ENCODE assay signal across 29 mouse cellular contexts in genomic region chr13:115033135-115033534, GRCm38 (mm10). TPM values are rescaled to one million over a fixed set of nuclear protein-coding genes. Genes with fewer than 3 reads are reported as not detected.
A peak's percentile ranks its signal among the peaks of the same experiment; 100 is the strongest.
DNase-seq lines count a peak whose midpoint lies in the region; ATAC-seq and TF ChIP-seq lines count a peak whose summit lies in the region.
"Had no signal": no experiment of that assay in that cellular context is flagged by ENCODE, and none has a peak within 500 bp of the region (broad histone marks: within the 10 kb centered on the region; RNA-seq: fewer than 3 reads in every experiment).

No protein-coding gene starts in this region.

- no peak for DNase-seq in liver, embryonic 13.5 days
- DNase-seq in liver, postnatal 0 days, result no peak
- DNase-seq in right cerebral cortex, postnatal 25 days, result no peak
- no peak for DNase-seq in adrenal gland, postnatal 36 days
- DNase-seq: adrenal gland, postnatal 10 days; cerebellum, adult 11 months; cerebellum, adult 9-10 months; cerebellum, postnatal 36 days; gastrocnemius, adult 2 months; gastrocnemius, postnatal 36 days; heart, adult 18-20 months; heart, postnatal 36 days; lung, postnatal 4 days; spleen, adult 18-20 months; thymus, postnatal 25 days had no signal

- no peak overlapping the region for H3K4me2 ChIP-seq in intestine, embryonic 15.5 days (replicated peaks)
- H3K4me2 ChIP-seq in intestine, postnatal 0 days (replicated peaks; ENCODE audit: low read depth), result no peak overlapping the region
- H3K4me2 ChIP-seq in liver, embryonic 13.5 days, result no peak overlapping the region
- no peak overlapping the region for H3K4me2 ChIP-seq in liver, embryonic 12.5 days
- H3K4me2 ChIP-seq in intestine, embryonic 16.5 days (ENCODE audit: low read depth, low read length), result no peak overlapping the region
- H3K4me2 ChIP-seq in liver, postnatal 0 days (ENCODE audit: low read depth, low read length), result no peak overlapping the region
- H3K4me2 ChIP-seq: forebrain, embryonic 15.5 days; heart, embryonic 11.5 days; hindbrain, embryonic 12.5 days; limb, embryonic 12.5 days; midbrain, embryonic 15.5 days had no signal

- no peak overlapping the region for H3K27ac ChIP-seq in intestine, embryonic 15.5 days
- no peak overlapping the region for H3K27ac ChIP-seq in intestine, postnatal 0 days (ENCODE audit: low read depth, low read length)
- no peak overlapping the region for H3K27ac ChIP-seq in liver, embryonic 13.5 days
- H3K27ac ChIP-seq in liver, embryonic 12.5 days, result no peak overlapping the region
- H3K27ac ChIP-seq in intestine, embryonic 16.5 days (ENCODE audit: low read length), result no peak overlapping the region
- no peak overlapping the region for H3K27ac ChIP-seq in liver, postnatal 0 days (ENCODE audit: low read depth)
- H3K27ac ChIP-seq: forebrain, embryonic 15.5 days; gastrocnemius, adult 2 months; hindbrain, embryonic 12.5 days; hindbrain, postnatal 0 days; layer of hippocampus, adult 2 months; left cerebral cortex, adult 2 months; limb, embryonic 12.5 days; liver, embryonic 14.5 days; midbrain, embryonic 15.5 days had no signal

- no peaks in the 10 kb centered on the region for H3K4me1 ChIP-seq in intestine, embryonic 15.5 days (replicated peaks)
- H3K4me1 ChIP-seq in intestine, postnatal 0 days (replicated peaks; ENCODE audit: control insufficient read depth, insufficient read depth, low read length), result no peaks in the 10 kb centered on the region
- H3K4me1 ChIP-seq in liver, embryonic 13.5 days (replicated peaks), result no peaks in the 10 kb centered on the region
- H3K4me1 ChIP-seq in liver, embryonic 12.5 days, result no peaks in the 10 kb centered on the region
- H3K4me1 ChIP-seq in intestine, embryonic 16.5 days (ENCODE audit: control insufficient read depth, insufficient read depth, low read length), result no peaks in the 10 kb centered on the region
- H3K4me1 ChIP-seq in liver, postnatal 0 days (ENCODE audit: insufficient read depth), result peaks cover 2% of the 10 kb centered on the region; the same call in 1 of the 2 replicates
- H3K4me1 ChIP-seq: forebrain, embryonic 15.5 days; hindbrain, embryonic 12.5 days; limb, embryonic 12.5 days; midbrain, embryonic 15.5 days had no signal

- ATAC-seq in intestine, embryonic 15.5 days, result peak; percentile 69; the same call in 1 of the 2 replicates
- no peak for ATAC-seq in intestine, postnatal 0 days
- ATAC-seq in liver, embryonic 13.5 days (ENCODE audit: low read depth), result 0 out of 2 replicates have a peak, but pooled peaks have one; percentile 29
- ATAC-seq in liver, embryonic 12.5 days, result no peak
- peak; percentile 76 for ATAC-seq in intestine, embryonic 16.5 days
- ATAC-seq in liver, postnatal 0 days, result peak; percentile 68
- ATAC-seq: forebrain, embryonic 15.5 days; hindbrain, postnatal 0 days; midbrain, embryonic 15.5 days had no signal

- no peak overlapping the region for H3K4me3 ChIP-seq in intestine, embryonic 15.5 days (replicated peaks)
- H3K4me3 ChIP-seq in intestine, postnatal 0 days (ENCODE audit: low read depth, low read length), result no peak overlapping the region
- H3K4me3 ChIP-seq in liver, embryonic 13.5 days (replicated peaks), result no peak overlapping the region
- no peak overlapping the region for H3K4me3 ChIP-seq in liver, embryonic 12.5 days
- H3K4me3 ChIP-seq in intestine, embryonic 16.5 days (ENCODE audit: low read length), result no peak overlapping the region
- H3K4me3 ChIP-seq in liver, postnatal 0 days (ENCODE audit: low read depth, low read length), result no peak overlapping the region
- H3K4me3 ChIP-seq: forebrain, embryonic 15.5 days; gastrocnemius, adult 2 months; hindbrain, embryonic 12.5 days; layer of hippocampus, adult 2 months; left cerebral cortex, adult 2 months; limb, embryonic 12.5 days; midbrain, embryonic 15.5 days had no signal

- TF ChIP-seq CTCF in intestine, postnatal 0 days (IDR thresholded peaks at IDR 0.05; ENCODE audit: low read depth), result no peak
- no peak for TF ChIP-seq CTCF in liver, postnatal 0 days (IDR thresholded peaks at IDR 0.05; ENCODE audit: low read depth)

- H3K9me3 ChIP-seq in intestine, embryonic 15.5 days, result no peaks in the 10 kb centered on the region
- no peaks in the 10 kb centered on the region for H3K9me3 ChIP-seq in intestine, postnatal 0 days (ENCODE audit: control insufficient read depth)
- no peaks in the 10 kb centered on the region for H3K9me3 ChIP-seq in liver, embryonic 13.5 days (replicated peaks)
- no peaks in the 10 kb centered on the region for H3K9me3 ChIP-seq in liver, embryonic 12.5 days (replicated peaks)
- no peaks in the 10 kb centered on the region for H3K9me3 ChIP-seq in intestine, embryonic 16.5 days (ENCODE audit: control insufficient read depth, low read length)
- no peaks in the 10 kb centered on the region for H3K9me3 ChIP-seq in liver, postnatal 0 days (ENCODE audit: low read length)
- H3K9me3 ChIP-seq: forebrain, embryonic 15.5 days; hindbrain, embryonic 12.5 days; limb, embryonic 12.5 days; midbrain, embryonic 15.5 days had no signal

- no peaks in the 10 kb centered on the region for H3K36me3 ChIP-seq in intestine, embryonic 15.5 days
- H3K36me3 ChIP-seq in intestine, postnatal 0 days (ENCODE audit: control insufficient read depth, insufficient read depth), result no peaks in the 10 kb centered on the region
- no peaks in the 10 kb centered on the region for H3K36me3 ChIP-seq in liver, embryonic 13.5 days
- no peaks in the 10 kb centered on the region for H3K36me3 ChIP-seq in liver, embryonic 12.5 days
- H3K36me3 ChIP-seq in intestine, embryonic 16.5 days (ENCODE audit: control insufficient read depth, insufficient read depth, low read length), result no peaks in the 10 kb centered on the region
- 0 out of 2 replicates have a peak, but pooled peaks cover 4% of the 10 kb centered on the region for H3K36me3 ChIP-seq in liver, postnatal 0 days (replicated peaks; ENCODE audit: insufficient read depth, low read length)
- H3K36me3 ChIP-seq: forebrain, embryonic 15.5 days; hindbrain, embryonic 12.5 days; limb, embryonic 12.5 days; midbrain, embryonic 15.5 days had no signal

- WGBS in intestine, embryonic 15.5 days, result 85% methylated on average over 2 of the region's 2 CpGs
- 73% methylated on average over 2 of the region's 2 CpGs for WGBS in intestine, postnatal 0 days
- WGBS in liver, embryonic 13.5 days (ENCODE audit: insufficient replicate concordance), result 48% methylated on average over 2 of the region's 2 CpGs
- 66% methylated on average over 2 of the region's 2 CpGs for WGBS in liver, embryonic 12.5 days (ENCODE audit: insufficient replicate concordance)
- WGBS in intestine, embryonic 16.5 days, result 72% methylated on average over 2 of the region's 2 CpGs
- WGBS in liver, postnatal 0 days (ENCODE audit: insufficient replicate concordance), result 59% methylated on average over 2 of the region's 2 CpGs

- H3K9ac ChIP-seq in intestine, embryonic 15.5 days, result no peak overlapping the region
- H3K9ac ChIP-seq in intestine, postnatal 0 days (ENCODE audit: low read depth, low read length), result no peak overlapping the region
- H3K9ac ChIP-seq in liver, embryonic 13.5 days, result no peak overlapping the region
- no peak overlapping the region for H3K9ac ChIP-seq in liver, embryonic 12.5 days
- H3K9ac ChIP-seq in intestine, embryonic 16.5 days (ENCODE audit: low read depth, low read length), result no peak overlapping the region
- no peak overlapping the region for H3K9ac ChIP-seq in liver, postnatal 0 days (replicated peaks)
- H3K9ac ChIP-seq: forebrain, embryonic 15.5 days; hindbrain, embryonic 12.5 days; limb, embryonic 12.5 days; liver, embryonic 14.5 days; midbrain, embryonic 15.5 days had no signal

- TF ChIP-seq EP300 in liver, postnatal 0 days (IDR thresholded peaks at IDR 0.05; ENCODE audit: low read depth), result no peak

- no peaks in the 10 kb centered on the region for H3K27me3 ChIP-seq in intestine, embryonic 15.5 days (replicated peaks)
- no peaks in the 10 kb centered on the region for H3K27me3 ChIP-seq in intestine, postnatal 0 days (replicated peaks; ENCODE audit: control insufficient read depth, insufficient read depth, low read length)
- no peaks in the 10 kb centered on the region for H3K27me3 ChIP-seq in liver, embryonic 13.5 days
- H3K27me3 ChIP-seq in liver, embryonic 12.5 days (replicated peaks), result no peaks in the 10 kb centered on the region
- no peaks in the 10 kb centered on the region for H3K27me3 ChIP-seq in intestine, embryonic 16.5 days (replicated peaks; ENCODE audit: control insufficient read depth, insufficient read depth, low read length)
- H3K27me3 ChIP-seq in liver, postnatal 0 days (ENCODE audit: insufficient read depth, low read length), result no peaks in the 10 kb centered on the region
- H3K27me3 ChIP-seq: CH12.LX; forebrain, embryonic 15.5 days; hindbrain, embryonic 12.5 days; limb, embryonic 12.5 days; midbrain, embryonic 15.5 days had no signal

RNA-seq across cellular contexts. Expression of gene Pelo, which starts 56.9 kb away (rescaled TPM):
- polyA plus RNA-seq in intestine, embryonic 15.5 days (2015; fragmentation: Nextera tagmentation; extraction: Ambion mirVana), result 4.6 and 6.0 TPM in 2 replicates
- polyA plus RNA-seq in intestine, postnatal 0 days (2015; fragmentation: Nextera tagmentation; extraction: Ambion mirVana), result 4.8 and 5.3 TPM in 2 replicates
- 4.3 and 5.1 TPM in 2 replicates for polyA plus RNA-seq in liver, embryonic 13.5 days (2015; fragmentation: Nextera tagmentation; extraction: Ambion mirVana)
- polyA plus RNA-seq in liver, embryonic 12.5 days (2016; fragmentation: Nextera tagmentation; extraction: Ambion mirVana), result 4.9 and 6.0 TPM in 2 replicates
- 5.4 and 5.7 TPM in 2 replicates for polyA plus RNA-seq in intestine, embryonic 16.5 days (2015; fragmentation: Nextera tagmentation; extraction: Ambion mirVana)
- 4.7 and 5.4 TPM in 2 replicates for polyA plus RNA-seq in liver, postnatal 0 days (2015; fragmentation: Nextera tagmentation; extraction: Ambion mirVana)
- total RNA-seq in adrenal gland, postnatal 36 days (2021), result 10 to 100 TPM; 28.3 to 31.6 TPM

Comparison
In these comparisons a context has a peak if more than half of its experiments do, and no peak if none do; other contexts are left out.
1. ATAC-seq: peak in intestine, embryonic 15.5 days (single experiment), liver, embryonic 13.5 days (single experiment), intestine, embryonic 16.5 days (single experiment) and liver, postnatal 0 days (single experiment); none in intestine, postnatal 0 days (single experiment) and liver, embryonic 12.5 days (single experiment).